Mouse (Mus musculus) heart, embryonic 10.5 days (tissue): ENCODE measurements at regions not wholly inside any gene's neighbourhood (a gene's known extent, or its start where the extent isn't known, plus 50 kb on each side); places are given as distances from the start of the nearest gene placed in this dataset.

ENCODE experiments used
- DNase-seq: peaks from one replicate; pipeline ENCODE4 v3.0.0-alpha.2; 2017; ENCODE audit warnings: low spot score
- H3K27ac ChIP-seq: fragments of 300-500 bp; sonication (generic); 2 replicates; pipeline ENCODE4 v1.5.1; 2016; ENCODE audit warnings: mild to moderate bottlenecking
- H3K27me3 ChIP-seq: fragments of 300-500 bp; sonication (generic); 2 replicates; pipeline ENCODE4 v1.6.1; 2016; ENCODE audit warnings: mild to moderate bottlenecking; ENCODE audit not compliant: poor library complexity, insufficient read depth, severe bottlenecking
- H3K36me3 ChIP-seq: fragments of 300-500 bp; sonication (generic); 2 replicates; pipeline ENCODE4 v1.6.1; 2016; ENCODE audit warnings: mild to moderate bottlenecking, moderate library complexity
- H3K4me1 ChIP-seq: fragments of 300-500 bp; sonication (generic); 2 replicates; pipeline ENCODE4 v1.6.1; 2016; ENCODE audit warnings: mild to moderate bottlenecking
- H3K4me3 ChIP-seq: fragments of 300-500 bp; sonication (generic); 2 replicates; pipeline ENCODE4 v1.5.1; 2016; ENCODE audit warnings: mild to moderate bottlenecking, moderate library complexity
- H3K9me3 ChIP-seq: fragments of 300-500 bp; sonication (generic); 2 replicates; pipeline ENCODE4 v1.6.1; 2016; ENCODE audit warnings: mild to moderate bottlenecking, moderate library complexity
- WGBS: fragments of 180-500 bp; shearing (Covaris S2); methylation state at CpG from one replicate; pipeline ENCODE4 v1.1.7; 2016; 5-methylcytosine and 5-hydroxymethylcytosine counted together

DNA sequence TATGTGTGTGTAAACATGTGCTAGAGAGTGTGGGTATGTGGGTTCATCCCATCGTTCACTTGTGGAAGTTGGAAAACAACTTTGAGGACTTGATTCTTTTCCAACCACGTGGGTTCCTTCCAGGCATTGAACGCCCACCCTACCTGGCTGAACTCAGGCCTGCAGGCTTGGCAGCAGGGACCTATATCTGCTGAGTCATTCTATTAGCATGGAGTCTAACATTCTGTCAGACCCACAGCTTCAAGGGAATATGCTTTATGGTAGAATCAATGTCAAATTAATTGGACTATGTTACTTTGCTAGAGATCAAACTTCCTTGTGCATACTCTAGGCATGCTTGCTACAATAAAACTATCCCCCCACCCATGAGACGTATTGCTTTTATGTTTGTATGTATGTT, 56.1 kb upstream of the Ep300 start:
- no peak overlapping the region for H3K27ac ChIP-seq
- WGBS = 80% methylated on average over 4 of the region's 4 CpGs
- DNase-seq = no peak
- H3K27me3 ChIP-seq = no peaks in the 10 kb centered on the region
- no peak overlapping the region for H3K4me3 ChIP-seq
- peaks cover 14% of the 10 kb centered on the region; the same call in 1 of the 2 replicates for H3K4me1 ChIP-seq
- no peaks in the 10 kb centered on the region for H3K36me3 ChIP-seq
- no peaks in the 10 kb centered on the region for H3K9me3 ChIP-seq

DNA sequence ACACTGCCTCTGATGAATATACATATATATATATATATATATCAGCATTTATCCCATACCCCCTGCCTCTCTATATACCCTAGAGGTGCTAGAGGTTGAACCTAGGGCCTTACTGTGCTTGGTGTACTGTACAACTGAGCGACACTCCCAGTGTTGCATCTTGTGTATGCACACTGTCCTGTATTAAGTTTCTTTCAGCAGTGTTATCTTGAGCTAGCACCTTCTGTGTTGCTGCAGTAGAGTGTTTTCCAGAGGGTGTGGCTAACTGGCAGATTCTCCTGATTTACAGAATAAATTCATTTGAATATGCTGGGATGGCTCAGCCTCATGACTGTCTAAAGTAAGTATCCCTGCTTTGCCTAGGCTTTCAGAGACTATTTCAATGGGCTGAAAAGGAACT, 54.7 kb upstream of the Ep300 start:
- no peaks in the 10 kb centered on the region for H3K9me3 ChIP-seq
- 80% methylated on average over 1 of the region's 1 CpGs for WGBS
- no peak for DNase-seq
- H3K4me1 ChIP-seq = 0 out of 2 replicates have a peak, but pooled peaks cover 3% of the 10 kb centered on the region
- H3K36me3 ChIP-seq = no peaks in the 10 kb centered on the region
- H3K27me3 ChIP-seq = no peaks in the 10 kb centered on the region
- no peak overlapping the region for H3K4me3 ChIP-seq
- H3K27ac ChIP-seq = 0 out of 2 replicates have a peak overlapping the region, but pooled peaks have one; percentile 2

DNA sequence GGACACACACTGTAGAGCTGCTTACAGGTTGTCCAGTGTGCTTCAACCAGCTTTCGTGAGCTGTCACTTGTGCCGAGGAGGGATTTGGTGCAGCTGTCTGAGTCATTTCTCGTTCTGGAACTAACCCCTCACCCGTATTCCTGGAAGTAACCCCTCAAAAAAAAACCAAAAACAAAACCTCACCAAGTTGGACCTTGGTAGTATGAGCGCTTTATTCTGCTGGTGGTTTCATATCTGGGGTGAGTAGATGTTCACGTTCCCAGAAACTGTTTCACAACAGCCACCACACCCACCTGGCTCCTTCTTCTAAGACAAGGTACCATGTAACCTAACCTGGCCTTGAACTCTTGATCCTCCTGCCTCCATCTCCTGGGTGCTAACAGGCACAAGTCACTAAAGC, 50.6 kb upstream of the Ep300 start:
- H3K4me3 ChIP-seq = no peak overlapping the region
- H3K4me1 ChIP-seq = 0 out of 2 replicates have a peak, but pooled peaks cover 5% of the 10 kb centered on the region
- no peaks in the 10 kb centered on the region for H3K9me3 ChIP-seq
- H3K27me3 ChIP-seq = no peaks in the 10 kb centered on the region
- no peaks in the 10 kb centered on the region for H3K36me3 ChIP-seq
- no peak overlapping the region for H3K27ac ChIP-seq
- DNase-seq = no peak
- 73% methylated on average over 6 of the region's 6 CpGs for WGBS
